Mouse (Mus musculus) urinary bladder, postnatal 25 days (tissue): ENCODE results near the gene Prdm16.

Experiments
- DNase-seq: peaks from one replicate; pipeline ENCODE4 v3.0.0; 2022; ENCODE audit warnings: low spot score

The Prdm16 gene

DNA sequence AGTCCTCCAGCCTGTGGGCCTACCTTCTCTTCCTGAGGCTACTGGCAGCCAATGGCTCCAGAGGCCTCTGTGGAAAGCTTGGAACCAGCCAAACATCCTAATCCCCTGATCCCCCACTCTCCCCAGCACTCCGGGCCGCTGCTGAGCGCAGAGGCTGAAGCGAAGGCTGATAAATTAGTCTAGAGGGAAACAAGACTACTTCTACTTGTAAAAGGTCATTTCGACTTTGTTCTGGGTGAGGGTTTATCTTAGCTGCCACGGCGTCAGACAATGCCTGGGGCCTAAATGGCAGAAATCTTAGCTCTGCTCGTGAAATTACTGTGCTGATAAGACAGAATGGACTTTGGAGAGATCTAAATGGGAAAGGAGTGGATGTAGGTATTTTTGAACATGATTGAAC, 120.2 kb downstream of the Prdm16 start:
- DNase-seq, result no peak

GRCm38 (mm10) chr4:154513664-154514063, 123.0 kb downstream of the Prdm16 start:
- DNase-seq, result no peak

- no peak for DNase-seq
Measured at GRCm38 (mm10) chr4:154512518-154513090, 124.1 kb downstream of the Prdm16 start.

GRCm38 (mm10) chr4:154511767-154512166, 124.9 kb downstream of the Prdm16 start:
- no peak for DNase-seq

- DNase-seq, result no peak
Measured at GRCm38 (mm10) chr4:154506774-154507435, 129.8 kb downstream of the Prdm16 start.

GRCm38 (mm10) chr4:154505313-154505712, 131.4 kb downstream of the Prdm16 start:
- no peak for DNase-seq

- no peak for DNase-seq
Measured at GRCm38 (mm10) chr4:154503260-154503829, 133.3 kb downstream of the Prdm16 start.

- DNase-seq, result no peak
Measured at GRCm38 (mm10) chr4:154502403-154503000, 134.2 kb downstream of the Prdm16 start.

DNA sequence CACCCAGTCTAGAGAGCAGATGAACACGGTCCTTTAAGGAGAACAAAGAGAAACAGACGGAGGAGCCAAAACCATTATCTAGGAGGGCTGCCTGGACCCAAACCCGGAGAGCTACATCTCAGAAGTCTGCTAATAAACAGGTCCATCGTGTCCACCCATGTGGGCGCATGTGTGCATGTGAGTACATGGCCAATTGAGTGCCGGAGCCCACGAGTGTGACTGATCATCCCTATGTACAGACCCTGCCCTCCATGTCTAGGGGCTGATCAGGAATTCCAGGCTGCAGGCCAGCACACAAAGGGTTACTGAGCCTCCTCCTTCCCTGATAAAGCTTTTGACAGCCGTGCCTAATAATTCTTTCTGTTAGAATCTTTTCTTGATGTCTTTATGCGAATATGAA, 136.0 kb downstream of the Prdm16 start:
- DNase-seq, result no peak

- no peak for DNase-seq
Measured at GRCm38 (mm10) chr4:154499701-154500523, 136.8 kb downstream of the Prdm16 start.

DNA sequence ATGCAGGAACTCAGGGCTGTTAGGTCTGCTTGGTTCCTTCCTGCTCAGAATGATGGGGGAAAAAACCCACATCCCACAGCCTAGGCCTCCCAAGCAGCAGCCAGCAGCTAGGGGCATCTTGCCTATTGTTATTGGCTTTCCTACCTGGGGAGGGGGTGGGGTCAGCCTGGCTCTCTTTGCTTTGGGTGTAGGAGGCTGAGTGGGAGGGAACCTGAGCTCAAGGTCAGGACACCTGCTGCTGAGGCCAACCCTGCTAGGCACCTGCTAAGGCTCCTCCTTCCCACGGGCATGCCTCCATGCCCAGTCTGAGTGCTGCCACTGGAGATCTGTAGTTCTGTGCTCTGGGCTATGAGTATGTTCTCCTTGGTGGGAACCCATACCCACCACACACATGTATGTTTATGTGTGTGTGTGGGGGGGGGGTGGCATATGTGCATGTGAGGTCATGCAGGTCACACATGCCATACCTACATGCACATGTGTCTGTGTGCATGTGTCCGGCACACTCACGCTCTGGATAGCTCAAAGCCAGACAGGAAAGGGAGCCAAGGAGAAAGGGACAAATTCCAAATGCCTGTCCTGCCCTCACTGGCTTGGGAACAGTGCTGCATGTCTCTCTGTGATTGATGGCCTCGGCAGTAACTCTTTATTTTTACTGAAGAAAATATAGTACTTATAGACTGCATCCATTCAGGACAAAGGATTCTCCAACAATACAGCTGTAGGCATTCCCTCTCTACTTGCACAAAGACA, 139.1 kb downstream of the Prdm16 start:
- DNase-seq, result no peak

DNA sequence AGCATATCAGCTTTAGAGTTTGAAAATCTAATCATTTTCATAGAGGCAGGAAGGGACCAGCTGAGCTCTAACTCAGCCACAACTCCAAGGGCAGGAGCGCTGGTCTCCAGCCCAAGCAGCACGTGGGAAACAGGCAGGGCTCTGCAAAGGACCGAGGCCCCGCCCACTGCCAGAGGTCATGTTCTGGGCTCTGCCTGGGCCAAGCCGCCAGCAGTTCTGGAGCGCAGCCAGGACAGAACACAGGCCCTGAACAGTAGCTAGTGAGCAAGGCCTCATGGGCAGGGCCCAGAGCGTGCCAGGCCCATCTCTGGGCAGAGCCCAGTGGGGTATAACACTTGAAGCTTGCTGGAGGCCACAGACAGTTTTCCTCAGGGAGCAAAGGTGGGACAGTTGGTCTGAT, 139.7 kb downstream of the Prdm16 start:
- peak; percentile 75 for DNase-seq

- DNase-seq, result no peak
Measured at GRCm38 (mm10) chr4:154496522-154496921, 140.2 kb downstream of the Prdm16 start.

GRCm38 (mm10) chr4:154493996-154494395, 142.7 kb downstream of the Prdm16 start:
- no peak for DNase-seq

DNA sequence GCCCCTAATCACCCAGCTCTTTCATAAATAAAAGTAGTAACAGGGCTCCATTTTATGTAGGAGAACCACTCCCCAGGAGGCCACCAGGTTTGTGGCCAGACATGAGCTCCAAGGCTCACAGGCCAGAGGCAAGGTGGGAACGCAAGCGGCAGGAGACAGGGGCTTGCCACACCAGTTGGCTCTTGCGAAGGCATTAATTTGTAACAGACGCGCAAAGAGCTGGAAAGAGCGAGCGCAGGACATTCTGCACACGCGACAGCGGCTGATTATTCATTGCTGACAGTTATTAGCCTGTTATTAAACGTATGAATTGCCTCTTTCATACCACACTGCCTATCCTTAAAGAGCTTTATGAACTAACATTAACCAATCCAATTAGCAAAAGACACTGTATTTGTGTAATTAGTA, 144.0 kb downstream of the Prdm16 start:
- no peak for DNase-seq

DNA sequence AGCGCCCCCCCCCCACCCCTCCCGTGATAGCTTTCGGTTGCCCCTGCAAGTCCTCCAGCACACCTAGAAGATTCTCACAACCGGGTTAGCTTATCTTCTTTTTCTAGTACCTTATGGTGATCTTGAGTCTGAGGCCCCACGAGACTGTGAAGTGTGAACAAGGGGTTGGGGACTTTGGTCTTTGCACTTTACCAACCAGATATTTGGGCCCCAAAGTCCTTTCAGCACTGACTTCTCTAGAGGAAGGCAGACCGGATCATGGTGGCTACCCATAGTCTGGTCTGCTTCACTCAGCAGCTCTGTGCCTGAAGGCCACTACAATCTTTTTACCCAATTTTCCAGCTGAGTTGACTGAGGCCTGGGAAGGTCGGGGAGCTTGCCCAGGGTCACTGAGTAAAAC, 144.4 kb downstream of the Prdm16 start:
- no peak for DNase-seq

DNA sequence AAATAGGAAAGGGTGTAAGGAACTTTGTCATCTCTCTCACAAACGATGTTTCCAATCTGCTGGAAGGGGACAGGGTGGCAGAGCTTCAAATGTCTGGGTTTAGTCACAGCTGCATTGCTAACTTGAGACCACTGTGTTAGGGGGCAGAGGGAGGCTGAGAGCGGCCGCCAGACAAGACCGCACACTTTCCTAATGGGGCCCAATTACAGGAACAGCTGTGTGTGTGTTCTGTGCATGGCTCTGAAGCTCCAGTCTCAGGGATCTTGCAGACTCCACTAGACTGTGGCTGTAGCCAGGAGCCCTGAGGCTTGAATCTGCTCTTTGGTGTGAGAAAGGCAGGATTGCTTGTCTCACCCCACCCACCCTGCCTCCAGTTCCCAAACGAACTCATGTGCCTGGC, 148.6 kb downstream of the Prdm16 start:
- no peak for DNase-seq

GRCm38 (mm10) chr4:154482695-154483094, 154.0 kb downstream of the Prdm16 start:
- DNase-seq, result no peak

GRCm38 (mm10) chr4:154481771-154482637, 154.7 kb downstream of the Prdm16 start:
- DNase-seq, result no peak

DNA sequence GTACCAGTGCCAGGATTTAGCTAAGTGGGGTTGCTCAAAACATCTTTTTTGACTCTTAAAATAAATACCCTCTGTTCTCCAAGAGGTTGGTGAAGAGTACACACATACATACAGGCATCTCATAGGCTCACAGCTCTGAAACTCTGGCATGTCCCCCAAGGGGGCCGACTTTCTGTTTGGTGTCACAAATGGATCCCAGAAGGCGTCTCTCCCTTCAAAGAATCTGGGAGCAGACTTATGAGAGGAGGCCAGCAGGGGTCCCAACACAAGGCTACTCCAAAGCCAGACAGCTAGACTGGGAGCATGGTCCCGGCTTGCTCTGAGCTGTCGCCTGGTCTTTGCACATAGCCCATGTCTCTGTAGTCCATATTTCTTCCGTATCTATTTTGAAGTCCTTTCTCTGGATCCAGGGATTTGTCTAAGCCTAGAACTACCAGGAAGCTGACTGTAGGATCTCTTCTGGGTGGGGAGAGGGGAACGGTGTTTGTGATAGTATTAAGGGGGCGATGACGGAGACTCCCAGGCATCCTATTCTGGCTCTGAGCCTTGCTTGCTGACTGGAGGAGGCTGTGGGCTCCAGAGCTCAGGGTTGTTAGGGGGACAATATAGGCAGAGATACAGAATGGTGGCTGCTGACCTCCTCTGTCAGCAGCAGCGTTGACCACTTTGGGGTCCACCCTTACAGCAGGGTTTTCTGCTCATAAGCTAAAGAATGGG, 156.0 kb downstream of the Prdm16 start:
- no peak for DNase-seq
